Mouse (Mus musculus): Measurements from ENCODE around the gene Tex9. TPM values are rescaled to one million over a fixed set of nuclear protein-coding genes. Genes with fewer than 3 reads are reported as not detected.
A peak's percentile ranks its signal among the peaks of the same experiment; 100 is the strongest.

The Tex9 gene
- polyA plus RNA-seq, 1 experiment from 2014 or later = 4.2 TPM

DNA sequence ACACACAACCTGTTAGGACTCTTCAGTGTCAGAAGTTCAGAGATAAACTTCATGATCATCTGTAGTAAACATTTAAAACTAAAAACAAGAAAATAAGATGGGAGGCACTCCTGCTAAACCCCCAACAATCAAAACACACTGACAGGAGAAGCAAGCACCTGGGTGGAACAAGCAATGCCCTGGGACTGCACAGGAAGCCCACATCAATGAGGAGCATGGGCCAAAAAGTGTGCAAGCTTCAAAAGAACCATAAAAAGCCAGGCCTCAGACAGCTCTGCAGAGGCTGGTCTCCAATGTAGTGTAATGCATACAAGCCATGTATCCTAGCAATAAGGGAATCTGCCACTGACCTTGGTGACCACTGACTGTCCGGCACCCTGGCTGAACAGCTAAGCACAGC lies 12.7 kb downstream of the Tex9 start:
- Histone ChIP-seq H3K4me2 (no peak overlapping the region), H3K9ac (no peak overlapping the region), H3K27ac (replicated peaks) (no peak overlapping the region), H3K9me3 (replicated peaks) (no peaks in the 10 kb centered on the region), H3K4me1 (replicated peaks) (no peaks in the 10 kb centered on the region), H3K36me3 (replicated peaks) (no peaks in the 10 kb centered on the region), H3K27me3 (no peaks in the 10 kb centered on the region), H3K4me3 (replicated peaks) (no peak overlapping the region)
- WGBS (ENCODE audit: insufficient replicate concordance) = 81% methylated on average over 1 of the region's 1 CpGs
- no peak for ATAC-seq (ENCODE audit: insufficient read depth)

DNA sequence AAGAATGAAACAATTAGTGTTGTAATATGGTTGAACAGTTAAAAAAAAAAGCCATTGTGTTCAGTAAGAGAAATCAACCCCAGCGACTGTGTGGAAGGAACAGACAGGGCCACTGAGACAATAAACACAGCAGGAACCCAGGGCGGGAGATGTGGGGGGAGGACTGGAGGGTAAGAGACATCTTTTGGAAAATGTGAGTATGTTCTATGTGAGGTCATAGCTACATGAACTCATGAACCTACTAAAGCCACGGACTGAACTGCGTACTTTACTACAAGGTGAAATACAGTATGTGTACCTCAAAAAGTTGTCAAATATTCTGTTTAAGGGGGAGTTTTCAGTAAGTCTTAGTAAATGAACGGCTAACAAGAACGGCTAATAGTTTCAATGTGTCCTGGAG lies 14.7 kb downstream of the Tex9 start:
- H3K9ac ChIP-seq = no peak overlapping the region
- H3K4me2 ChIP-seq = no peak overlapping the region
- no peaks in the 10 kb centered on the region for H3K9me3 ChIP-seq (replicated peaks)
- WGBS (ENCODE audit: insufficient replicate concordance) = 80% methylated on average over 6 of the region's 6 CpGs
- no peaks in the 10 kb centered on the region for H3K4me1 ChIP-seq (replicated peaks)
- no peak overlapping the region for H3K27ac ChIP-seq (replicated peaks)
- H3K36me3 ChIP-seq (replicated peaks) = peaks cover under 1% of the 10 kb centered on the region; the same call in 1 of the 2 replicates
- H3K27me3 ChIP-seq = no peaks in the 10 kb centered on the region
- H3K4me3 ChIP-seq (replicated peaks) = no peak overlapping the region
- no peak for ATAC-seq (ENCODE audit: insufficient read depth)

DNA sequence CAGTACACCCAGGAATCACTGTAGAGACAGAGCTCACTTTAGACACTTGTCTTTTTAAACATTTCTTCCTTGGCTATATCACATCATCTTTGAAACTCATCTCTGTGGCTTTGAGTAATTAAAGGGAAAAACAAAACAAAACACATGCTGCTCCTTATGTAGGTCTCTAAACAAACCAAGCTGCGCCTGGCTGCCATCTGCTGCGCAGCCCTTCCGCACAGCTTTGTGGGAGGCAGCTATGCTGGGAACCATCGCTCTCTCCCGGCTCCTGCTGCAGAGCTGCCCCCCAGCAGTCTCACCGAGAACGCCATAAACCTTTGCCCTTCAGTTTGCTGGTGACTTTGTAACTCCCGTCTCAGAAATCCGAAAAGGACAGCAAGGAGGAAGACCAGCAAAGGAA lies 16.5 kb downstream of the Tex9 start:
- no peak overlapping the region for H3K27ac ChIP-seq (replicated peaks)
- no peaks in the 10 kb centered on the region for H3K27me3 ChIP-seq
- H3K4me1 ChIP-seq (replicated peaks) = no peaks in the 10 kb centered on the region
- no peaks in the 10 kb centered on the region for H3K9me3 ChIP-seq (replicated peaks)
- H3K4me2 ChIP-seq = no peak overlapping the region
- H3K9ac ChIP-seq = no peak overlapping the region
- ATAC-seq (ENCODE audit: insufficient read depth) = no peak
- no peak overlapping the region for H3K4me3 ChIP-seq (replicated peaks)
- 87% methylated on average over 9 of the region's 9 CpGs for WGBS (ENCODE audit: insufficient replicate concordance)
- peaks cover 4% of the 10 kb centered on the region; the same call in 1 of the 2 replicates for H3K36me3 ChIP-seq (replicated peaks)

DNA sequence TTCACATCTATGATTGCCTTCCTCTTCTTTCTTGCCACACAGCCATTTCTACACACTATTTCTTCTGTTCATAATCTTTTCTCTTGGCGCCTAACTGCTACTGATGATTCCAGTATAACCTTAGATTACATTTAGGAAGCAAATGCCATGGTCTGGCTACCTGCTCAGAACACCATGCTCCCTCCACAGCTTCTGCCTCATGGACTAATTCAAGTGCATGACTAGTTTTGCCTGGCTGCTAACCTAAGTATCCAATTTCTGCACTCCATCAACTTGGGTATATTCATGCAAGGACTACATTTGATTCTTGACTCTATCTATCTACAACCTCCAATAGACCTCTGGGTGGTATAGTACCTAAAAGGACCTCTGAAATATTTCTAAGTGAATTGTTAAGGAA lies 22.2 kb downstream of the Tex9 start:
- no peak for ATAC-seq (ENCODE audit: insufficient read depth)
- H3K9ac ChIP-seq = no peak overlapping the region
- peaks cover 4% of the 10 kb centered on the region; the same call in 1 of the 2 replicates for H3K36me3 ChIP-seq (replicated peaks)
- peaks cover 12% of the 10 kb centered on the region; the same call in 1 of the 2 replicates for H3K4me1 ChIP-seq (replicated peaks)
- 61% methylated on average over 1 of the region's 1 CpGs for WGBS (ENCODE audit: insufficient replicate concordance)
- no peaks in the 10 kb centered on the region for H3K9me3 ChIP-seq (replicated peaks)
- no peak overlapping the region for H3K4me2 ChIP-seq
- H3K27ac ChIP-seq (replicated peaks) = no peak overlapping the region
- no peak overlapping the region for H3K4me3 ChIP-seq (replicated peaks)
- no peaks in the 10 kb centered on the region for H3K27me3 ChIP-seq

DNA sequence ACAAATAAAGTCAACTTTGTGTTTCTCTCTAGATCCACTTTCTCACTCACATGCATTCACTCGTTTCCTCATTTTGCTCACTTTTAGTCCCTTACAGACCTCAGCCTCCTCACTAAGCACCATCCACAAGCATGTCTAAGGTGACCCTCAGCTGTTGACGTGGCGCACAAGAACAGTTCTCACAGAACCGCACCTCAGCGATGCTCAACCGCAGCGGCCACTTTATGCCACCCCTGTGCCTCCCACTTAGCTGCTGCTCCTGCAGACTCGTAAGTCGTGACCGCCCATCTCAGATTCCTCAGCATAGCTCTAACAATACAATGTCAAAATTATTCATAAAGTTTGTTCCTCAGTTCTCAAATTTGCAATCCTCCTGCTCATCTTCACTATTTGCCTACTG lies 23.4 kb downstream of the Tex9 start:
- Histone ChIP-seq H3K4me1 (replicated peaks) (peaks cover 12% of the 10 kb centered on the region; the same call in 1 of the 2 replicates), H3K9ac (no peak overlapping the region), H3K4me3 (replicated peaks) (no peak overlapping the region), H3K36me3 (replicated peaks) (peaks cover 8% of the 10 kb centered on the region; the same call in 1 of the 2 replicates), H3K4me2 (no peak overlapping the region), H3K27me3 (no peaks in the 10 kb centered on the region), H3K27ac (replicated peaks) (no peak overlapping the region), H3K9me3 (replicated peaks) (no peaks in the 10 kb centered on the region)
- no peak for ATAC-seq (ENCODE audit: insufficient read depth)
- 83% methylated on average over 10 of the region's 10 CpGs for WGBS (ENCODE audit: insufficient replicate concordance)

DNA sequence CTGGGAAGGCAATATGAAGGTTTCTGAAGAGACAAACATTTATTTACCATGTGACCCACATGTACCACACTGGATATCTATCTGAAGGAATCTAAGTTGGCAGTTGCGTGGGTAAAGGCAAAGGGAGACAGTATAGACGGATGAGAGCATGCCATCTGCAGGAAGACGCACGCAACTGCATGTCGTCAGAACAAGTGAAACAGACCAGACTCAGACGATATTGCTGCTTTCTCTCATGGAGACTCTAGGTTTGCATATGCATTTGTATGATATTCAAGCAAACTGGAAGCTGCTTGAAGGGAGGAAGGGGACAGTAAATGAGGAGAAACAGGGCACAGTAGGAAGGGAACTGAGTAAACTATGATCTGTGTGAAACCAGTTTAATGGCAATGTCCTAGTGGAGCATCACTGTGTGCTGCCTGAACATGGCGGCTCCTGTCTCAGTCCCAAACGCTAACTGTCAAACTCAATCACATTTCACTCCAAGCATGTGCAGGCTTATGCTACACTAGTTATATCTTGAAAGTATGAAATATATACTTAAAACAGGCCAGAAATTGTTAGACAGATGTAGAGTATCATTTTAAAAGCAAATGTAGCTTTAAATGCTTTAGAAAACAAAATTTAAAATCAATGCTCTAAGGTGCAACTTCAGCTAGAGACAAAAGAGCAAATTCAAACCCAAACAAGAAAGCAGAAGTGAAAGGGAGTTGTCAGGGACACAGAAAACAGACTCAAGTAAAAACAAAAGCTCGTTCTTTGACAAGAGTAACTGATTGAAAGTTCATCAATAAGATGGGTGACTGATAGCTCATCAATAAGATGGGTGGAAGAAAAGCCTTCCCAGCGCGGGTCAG lies 24.2 kb downstream of the Tex9 start:
- 40% methylated on average over 11 of the region's 11 CpGs for WGBS (ENCODE audit: insufficient replicate concordance)
- H3K4me1 ChIP-seq (replicated peaks) = peaks cover 12% of the 10 kb centered on the region; the same call in 1 of the 2 replicates
- H3K4me2 ChIP-seq = peak overlapping the region; percentile 24; the same call in 1 of the 2 replicates
- no peak overlapping the region for H3K4me3 ChIP-seq (replicated peaks)
- no peak for ATAC-seq (ENCODE audit: insufficient read depth)
- H3K27ac ChIP-seq (replicated peaks) = no peak overlapping the region
- no peaks in the 10 kb centered on the region for H3K9me3 ChIP-seq (replicated peaks)
- no peaks in the 10 kb centered on the region for H3K27me3 ChIP-seq
- H3K9ac ChIP-seq = no peak overlapping the region
- H3K36me3 ChIP-seq (replicated peaks) = peaks cover 12% of the 10 kb centered on the region

DNA sequence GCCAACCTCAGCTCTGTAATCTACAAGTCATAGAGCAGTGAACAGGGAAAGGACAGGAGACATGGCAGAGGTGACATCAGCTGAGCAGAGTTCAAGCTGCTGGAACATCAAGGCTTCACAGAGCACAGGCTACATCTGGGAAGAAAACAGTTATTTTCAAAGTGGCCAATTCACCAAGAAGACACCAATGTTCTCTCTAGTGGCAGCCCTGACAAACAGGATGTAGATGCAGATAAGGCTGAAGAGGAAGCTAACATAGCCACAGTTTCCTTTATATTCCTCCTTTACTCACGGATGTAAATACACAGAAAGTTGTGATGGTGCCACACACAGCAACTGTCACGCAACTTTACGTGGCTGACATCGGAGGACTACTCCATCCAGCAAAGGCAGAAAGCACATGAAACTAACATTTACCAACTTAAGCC lies 26.2 kb downstream of the Tex9 start:
- no peak overlapping the region for H3K4me2 ChIP-seq
- ATAC-seq (ENCODE audit: insufficient read depth) = no peak
- H3K9me3 ChIP-seq (replicated peaks) = no peaks in the 10 kb centered on the region
- no peak overlapping the region for H3K9ac ChIP-seq
- peaks cover 23% of the 10 kb centered on the region for H3K36me3 ChIP-seq (replicated peaks)
- peaks cover 12% of the 10 kb centered on the region for H3K4me1 ChIP-seq (replicated peaks)
- 21% methylated on average over 4 of the region's 4 CpGs for WGBS (ENCODE audit: insufficient replicate concordance)
- H3K27ac ChIP-seq (replicated peaks) = no peak overlapping the region; the same call in 1 of the 2 replicates
- no peaks in the 10 kb centered on the region for H3K27me3 ChIP-seq
- no peak overlapping the region for H3K4me3 ChIP-seq (replicated peaks)

DNA sequence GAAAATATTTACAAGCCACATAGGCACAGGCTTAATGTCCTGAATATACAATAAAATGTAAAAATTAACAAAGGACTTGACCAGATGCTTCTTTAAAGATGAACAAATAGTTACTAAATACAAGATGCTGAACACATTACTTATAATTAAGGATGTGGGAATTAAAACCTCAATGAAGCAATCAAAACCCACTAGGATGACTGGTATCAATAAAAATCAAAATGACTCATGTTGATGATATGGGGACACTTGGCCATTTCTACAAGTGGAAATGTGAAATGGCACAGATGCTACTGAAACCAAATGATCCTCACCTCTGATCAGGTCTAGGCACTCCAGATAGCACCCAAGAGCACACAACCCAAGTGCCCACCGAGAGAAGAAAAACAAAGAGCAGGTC lies 27.2 kb downstream of the Tex9 start:
- Histone ChIP-seq H3K4me3 (replicated peaks) (no peak overlapping the region), H3K9ac (no peak overlapping the region), H3K27ac (replicated peaks) (no peak overlapping the region), H3K27me3 (no peaks in the 10 kb centered on the region), H3K4me1 (replicated peaks) (peaks cover 14% of the 10 kb centered on the region), H3K9me3 (replicated peaks) (no peaks in the 10 kb centered on the region), H3K36me3 (replicated peaks) (peaks cover 32% of the 10 kb centered on the region), H3K4me2 (no peak overlapping the region)
- WGBS (ENCODE audit: insufficient replicate concordance) = 69% methylated on average over 1 of the region's 1 CpGs
- no peak for ATAC-seq (ENCODE audit: insufficient read depth)

DNA sequence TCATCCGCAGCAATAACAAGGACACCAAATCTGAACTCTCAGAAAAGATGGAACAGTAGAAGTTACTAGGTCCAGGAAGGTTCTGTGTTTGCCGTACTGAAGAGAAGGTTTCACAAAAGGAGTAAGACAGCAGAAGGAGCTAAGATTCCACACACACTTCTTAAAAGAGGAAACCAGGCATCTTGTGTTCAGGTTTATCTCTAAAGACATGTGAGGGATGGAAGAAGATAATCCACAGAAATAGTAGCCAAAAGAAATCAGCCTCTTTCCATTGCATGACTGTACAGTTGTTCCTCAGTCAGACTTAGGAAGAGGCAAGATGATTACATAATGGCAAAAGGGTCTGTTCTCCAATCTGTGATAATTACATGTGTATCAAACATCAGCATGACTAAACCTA lies 29.6 kb downstream of the Tex9 start:
- Histone ChIP-seq H3K9me3 (replicated peaks) (no peaks in the 10 kb centered on the region), H3K4me1 (replicated peaks) (peaks cover 9% of the 10 kb centered on the region), H3K27ac (replicated peaks) (no peak overlapping the region), H3K4me3 (replicated peaks) (no peak overlapping the region), H3K27me3 (no peaks in the 10 kb centered on the region), H3K9ac (no peak overlapping the region), H3K36me3 (replicated peaks) (peaks cover 56% of the 10 kb centered on the region), H3K4me2 (no peak overlapping the region)
- WGBS (ENCODE audit: insufficient replicate concordance) = 68% methylated on average over 2 of the region's 2 CpGs
- no peak for ATAC-seq (ENCODE audit: insufficient read depth)

DNA sequence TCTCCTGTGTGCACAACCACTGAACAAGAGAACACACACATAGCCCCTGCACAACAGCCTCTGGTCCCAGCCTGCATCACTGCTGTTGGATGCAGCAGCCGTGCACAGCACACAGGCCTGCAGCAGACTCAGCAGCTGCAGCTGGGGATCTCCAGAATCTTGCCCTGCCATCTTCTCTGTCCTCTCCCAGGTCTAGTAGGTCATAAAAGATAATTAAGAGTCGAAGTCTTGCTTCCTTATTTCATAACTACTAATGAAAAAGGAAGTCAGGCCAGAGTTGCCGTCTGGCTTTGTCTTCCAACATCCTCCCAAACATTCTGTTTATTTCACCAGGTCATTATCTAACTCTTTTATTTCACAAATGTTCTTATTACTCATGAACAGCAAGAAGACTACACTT lies 31.2 kb downstream of the Tex9 start:
- no peak for ATAC-seq (ENCODE audit: insufficient read depth)
- Histone ChIP-seq H3K9ac (no peak overlapping the region), H3K27ac (replicated peaks) (no peak overlapping the region), H3K4me2 (no peak overlapping the region), H3K4me3 (replicated peaks) (no peak overlapping the region), H3K4me1 (replicated peaks) (peaks cover 6% of the 10 kb centered on the region), H3K36me3 (replicated peaks) (peaks cover 73% of the 10 kb centered on the region), H3K9me3 (replicated peaks) (no peaks in the 10 kb centered on the region), H3K27me3 (no peaks in the 10 kb centered on the region)
- 36% methylated on average over 3 of the region's 3 CpGs for WGBS (ENCODE audit: insufficient replicate concordance)

DNA sequence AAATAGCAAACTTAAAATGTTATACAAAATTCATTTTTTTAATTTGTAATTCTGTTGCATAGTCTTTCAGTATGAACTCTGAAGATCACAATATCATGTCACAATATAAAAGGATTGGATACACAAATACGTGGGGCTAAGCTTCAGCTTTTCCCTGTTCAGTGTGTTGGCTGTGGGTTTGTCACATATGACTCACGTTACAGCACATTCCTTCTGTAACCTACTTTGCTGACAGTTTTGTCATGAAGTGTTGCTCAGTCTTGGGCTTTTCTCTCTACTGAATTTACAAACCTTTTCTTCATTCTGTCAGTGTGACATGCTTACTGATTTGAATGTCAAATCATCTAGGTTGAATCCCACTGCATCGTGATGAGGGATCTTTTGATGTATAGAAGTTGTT lies 32.3 kb downstream of the Tex9 start:
- no peak for ATAC-seq (ENCODE audit: insufficient read depth)
- 92% methylated on average over 3 of the region's 3 CpGs for WGBS (ENCODE audit: insufficient replicate concordance)
- H3K36me3 ChIP-seq (replicated peaks) = peaks cover 83% of the 10 kb centered on the region

More for the DNA sequence above, 32.3 kb downstream of the Tex9 start:
- no peak overlapping the region for H3K4me3 ChIP-seq (replicated peaks)
- H3K9ac ChIP-seq = no peak overlapping the region
- no peak overlapping the region for H3K4me2 ChIP-seq
- no peaks in the 10 kb centered on the region for H3K27me3 ChIP-seq
- no peak overlapping the region for H3K27ac ChIP-seq (replicated peaks)
- no peaks in the 10 kb centered on the region for H3K9me3 ChIP-seq (replicated peaks)
- H3K4me1 ChIP-seq (replicated peaks) = peaks cover 3% of the 10 kb centered on the region; the same call in 1 of the 2 replicates
